Mouse (Mus musculus) heart, embryonic 16.5 days (tissue): Measurements from ENCODE around the gene Dad1. TPM values are rescaled to one million over a fixed set of nuclear protein-coding genes. Genes with fewer than 3 reads are reported as not detected.
A peak's percentile ranks its signal among the peaks of the same experiment; 100 is the strongest.

ENCODE experiments used
- ATAC-seq: fragments of 200-750 bp; cut with Nextera tagmentation; replicated peaks from 2 replicates; pipeline ENCODE4 v1.8.0; 2017; ENCODE audit warnings: moderate number of reproducible peaks; ENCODE audit not compliant: insufficient read depth, low FRiP score; ENCODE audit errors: extremely low read depth
- H3K27ac ChIP-seq: fragments of 300-500 bp; sonication (generic); 2 replicates; pipeline ENCODE4 v1.5.1; 2014; ENCODE audit warnings: mild to moderate bottlenecking, low read length, control low read depth, moderate library complexity
- H3K27me3 ChIP-seq: fragments of 300-500 bp; sonication (generic); 2 replicates; pipeline ENCODE4 v1.6.1; 2014; ENCODE audit warnings: low read length, mixed read lengths; ENCODE audit not compliant: control insufficient read depth, insufficient read depth
- H3K36me3 ChIP-seq: fragments of 300-500 bp; sonication (generic); 2 replicates; pipeline ENCODE4 v1.6.1; 2014; ENCODE audit not compliant: control insufficient read depth, insufficient read depth
- H3K4me1 ChIP-seq: fragments of 300-500 bp; sonication (generic); 2 replicates; pipeline ENCODE4 v1.6.1; 2014; ENCODE audit warnings: low read length, mixed read lengths; ENCODE audit not compliant: control insufficient read depth, insufficient read depth
- H3K4me2 ChIP-seq: fragments of 300-500 bp; sonication (generic); 2 replicates; pipeline ENCODE4 v1.6.1; 2014; ENCODE audit warnings: low read depth, mild to moderate bottlenecking, control low read depth, low read length
- H3K4me3 ChIP-seq: fragments of 300-500 bp; sonication (generic); 2 replicates; pipeline ENCODE4 v1.5.1; 2014; ENCODE audit warnings: mild to moderate bottlenecking, control low read depth, low read length
- H3K9ac ChIP-seq: fragments of 300-500 bp; sonication (generic); 2 replicates; pipeline ENCODE4 v1.6.1; 2014; ENCODE audit warnings: low read length, control low read depth
- H3K9me3 ChIP-seq: fragments of 300-500 bp; sonication (generic); replicated peaks from 2 replicates; pipeline ENCODE4 v1.6.1; 2016; ENCODE audit warnings: low read length; ENCODE audit not compliant: control insufficient read depth
- WGBS: fragments of 180-500 bp; shearing (Covaris S2); extraction: QIAGEN DNeasy Blood & Tissue Kit; methylation state at CpG from one replicate; pipeline ENCODE4 v1.1.7; 2014; 5-methylcytosine and 5-hydroxymethylcytosine counted together
- polyA plus RNA-seq: library from polyadenylated mRNA; unstranded; fragments of >200 nt; fragmentation: Nextera tagmentation; extraction: Ambion mirVana; gene quantifications from 2 replicates; pipeline ENCODE4 v1.2.1, GENCODE M21; 2015

Gene Dad1
- polyA plus RNA-seq, 1 experiment from 2014 or later = 349 TPM

DNA sequence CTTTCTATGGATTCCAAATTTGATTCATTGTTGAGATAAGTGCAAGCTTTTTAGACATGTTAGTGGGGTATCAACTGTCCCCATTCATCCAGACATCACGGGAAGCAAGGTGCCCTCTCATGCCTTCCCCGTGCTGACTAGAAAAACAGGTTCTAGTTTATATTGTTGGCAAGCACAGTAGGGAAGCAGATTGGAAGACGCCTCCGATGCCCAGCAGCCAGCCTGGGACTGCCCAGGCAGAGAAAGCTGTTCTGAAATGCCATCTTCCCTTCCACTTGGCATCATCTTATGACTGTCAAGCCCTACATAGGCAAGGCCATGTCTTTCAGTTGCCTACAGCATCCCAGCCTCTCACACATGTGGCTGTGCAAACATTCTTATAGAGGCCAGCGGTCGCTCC lies 50.7 kb downstream of the Dad1 start:
- H3K4me3 ChIP-seq = no peak overlapping the region
- no peak for ATAC-seq
- no peak overlapping the region for H3K27ac ChIP-seq
- peaks cover 16% of the 10 kb centered on the region for H3K4me1 ChIP-seq
- 93% methylated on average over 6 of the region's 6 CpGs for WGBS
- H3K9me3 ChIP-seq = no peaks in the 10 kb centered on the region
- no peaks in the 10 kb centered on the region for H3K27me3 ChIP-seq
- no peaks in the 10 kb centered on the region for H3K36me3 ChIP-seq
- H3K9ac ChIP-seq = no peak overlapping the region
- no peak overlapping the region for H3K4me2 ChIP-seq

DNA sequence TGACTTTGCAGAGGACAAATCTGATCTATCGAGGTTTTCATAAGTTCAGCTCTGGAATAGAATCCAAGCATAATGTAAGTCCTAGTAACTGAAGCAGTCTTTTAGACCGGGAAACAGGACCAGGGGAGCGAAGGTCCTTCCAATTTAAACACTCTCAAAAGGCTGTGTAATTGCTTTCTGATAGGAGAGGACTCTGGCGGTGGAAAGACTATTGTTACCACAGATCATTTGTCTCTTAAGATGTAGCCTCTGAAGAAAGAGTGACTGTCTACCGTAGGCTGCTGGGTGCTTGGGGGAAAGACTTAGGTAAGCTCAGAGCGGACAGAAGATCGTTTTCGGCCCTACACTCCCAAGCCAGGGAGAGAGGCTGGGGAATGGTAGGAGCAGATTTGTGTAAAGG lies 53.5 kb downstream of the Dad1 start:
- no peak overlapping the region for H3K4me2 ChIP-seq
- no peaks in the 10 kb centered on the region for H3K36me3 ChIP-seq
- H3K27ac ChIP-seq = no peak overlapping the region
- H3K27me3 ChIP-seq = no peaks in the 10 kb centered on the region
- peaks cover 12% of the 10 kb centered on the region for H3K4me1 ChIP-seq
- no peak overlapping the region for H3K9ac ChIP-seq
- no peak overlapping the region for H3K4me3 ChIP-seq
- no peak for ATAC-seq
- WGBS = 68% methylated on average over 8 of the region's 8 CpGs
- no peaks in the 10 kb centered on the region for H3K9me3 ChIP-seq

DNA sequence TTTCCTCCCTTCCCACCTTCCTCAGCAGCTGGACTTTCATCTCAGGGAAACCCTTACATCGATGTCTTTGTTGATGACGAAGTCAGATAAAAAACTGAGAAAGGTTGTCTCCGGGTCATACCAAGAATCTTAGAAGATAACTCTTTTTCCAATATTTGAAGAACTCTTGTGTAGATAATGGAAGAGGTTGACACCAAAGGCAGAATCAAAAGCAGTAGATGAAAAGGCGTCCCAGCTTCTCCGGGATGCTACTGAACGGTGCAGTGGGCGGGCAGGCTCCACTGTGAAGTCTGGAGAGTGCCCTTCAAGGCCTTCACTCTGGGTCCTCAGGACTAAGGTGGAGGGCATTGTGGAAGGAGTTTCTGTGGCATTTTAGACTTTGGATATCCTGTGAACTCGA lies 54.2 kb downstream of the Dad1 start:
- H3K9ac ChIP-seq = no peak overlapping the region
- WGBS = 82% methylated on average over 8 of the region's 8 CpGs
- no peaks in the 10 kb centered on the region for H3K36me3 ChIP-seq
- H3K4me1 ChIP-seq = peaks cover 12% of the 10 kb centered on the region
- no peaks in the 10 kb centered on the region for H3K27me3 ChIP-seq
- ATAC-seq = no peak
- no peak overlapping the region for H3K4me3 ChIP-seq
- no peak overlapping the region for H3K27ac ChIP-seq
- no peaks in the 10 kb centered on the region for H3K9me3 ChIP-seq
- no peak overlapping the region for H3K4me2 ChIP-seq

DNA sequence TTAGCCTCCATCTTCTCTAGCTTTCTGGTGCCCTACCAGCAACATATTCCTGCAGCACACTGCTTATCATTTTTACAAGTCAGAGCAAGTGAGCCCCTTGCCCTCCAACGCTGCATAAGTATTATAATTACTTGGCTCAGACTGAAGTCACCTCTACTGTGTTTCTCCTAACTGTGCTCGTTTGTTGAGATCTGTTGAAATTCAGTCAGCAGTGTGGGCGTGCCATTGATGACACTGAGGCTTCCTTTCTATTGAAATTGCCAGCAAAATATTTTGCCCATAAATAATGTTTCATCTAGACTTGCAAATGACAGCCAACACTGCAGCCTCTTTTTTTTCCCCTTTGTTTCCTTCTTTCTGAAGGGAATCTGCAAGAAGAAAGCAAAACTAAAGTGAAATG lies 56.2 kb downstream of the Dad1 start:
- Histone ChIP-seq H3K4me2 (no peak overlapping the region), H3K36me3 (no peaks in the 10 kb centered on the region), H3K27ac (no peak overlapping the region), H3K27me3 (no peaks in the 10 kb centered on the region), H3K4me3 (no peak overlapping the region), H3K9me3 (no peaks in the 10 kb centered on the region), H3K9ac (no peak overlapping the region), H3K4me1 (peaks cover 14% of the 10 kb centered on the region)
- WGBS = 46% methylated on average over 3 of the region's 3 CpGs
- no peak for ATAC-seq

DNA sequence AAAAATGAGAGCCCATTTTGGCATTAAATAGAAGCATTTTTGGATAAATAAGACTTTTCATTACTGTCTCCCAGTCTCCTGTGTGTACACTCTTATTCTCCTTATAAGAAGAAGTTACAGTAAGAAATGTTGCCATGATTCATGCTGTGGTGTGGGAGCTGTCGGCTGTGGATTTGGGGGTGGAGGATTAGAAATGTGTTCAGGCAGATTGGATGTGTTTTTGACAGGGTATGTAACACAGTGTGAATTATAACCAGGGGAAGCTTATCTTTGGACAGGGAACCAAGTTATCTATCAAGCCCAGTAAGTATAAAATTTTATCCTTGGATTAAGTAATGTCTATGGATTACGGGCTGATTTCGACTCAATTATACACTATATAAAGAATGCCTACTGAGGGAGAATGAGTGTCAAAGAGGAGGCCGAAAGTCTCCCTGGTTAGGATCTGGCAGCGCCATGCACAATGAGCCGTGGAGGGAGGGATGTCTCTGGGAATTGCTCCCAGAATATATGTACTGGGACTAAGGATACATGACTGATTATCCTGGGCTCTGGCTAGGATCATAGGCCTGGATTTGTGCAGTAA lies 58.0 kb downstream of the Dad1 start:
- Histone ChIP-seq H3K9me3 (no peaks in the 10 kb centered on the region), H3K27ac (no peak overlapping the region; the same call in 1 of the 2 replicates), H3K4me1 (peaks cover 14% of the 10 kb centered on the region), H3K9ac (no peak overlapping the region), H3K4me3 (no peak overlapping the region), H3K27me3 (no peaks in the 10 kb centered on the region), H3K4me2 (no peak overlapping the region), H3K36me3 (no peaks in the 10 kb centered on the region)
- WGBS = 82% methylated on average over 6 of the region's 6 CpGs
- ATAC-seq = peak; percentile 28; the same call in 1 of the 2 replicates

DNA sequence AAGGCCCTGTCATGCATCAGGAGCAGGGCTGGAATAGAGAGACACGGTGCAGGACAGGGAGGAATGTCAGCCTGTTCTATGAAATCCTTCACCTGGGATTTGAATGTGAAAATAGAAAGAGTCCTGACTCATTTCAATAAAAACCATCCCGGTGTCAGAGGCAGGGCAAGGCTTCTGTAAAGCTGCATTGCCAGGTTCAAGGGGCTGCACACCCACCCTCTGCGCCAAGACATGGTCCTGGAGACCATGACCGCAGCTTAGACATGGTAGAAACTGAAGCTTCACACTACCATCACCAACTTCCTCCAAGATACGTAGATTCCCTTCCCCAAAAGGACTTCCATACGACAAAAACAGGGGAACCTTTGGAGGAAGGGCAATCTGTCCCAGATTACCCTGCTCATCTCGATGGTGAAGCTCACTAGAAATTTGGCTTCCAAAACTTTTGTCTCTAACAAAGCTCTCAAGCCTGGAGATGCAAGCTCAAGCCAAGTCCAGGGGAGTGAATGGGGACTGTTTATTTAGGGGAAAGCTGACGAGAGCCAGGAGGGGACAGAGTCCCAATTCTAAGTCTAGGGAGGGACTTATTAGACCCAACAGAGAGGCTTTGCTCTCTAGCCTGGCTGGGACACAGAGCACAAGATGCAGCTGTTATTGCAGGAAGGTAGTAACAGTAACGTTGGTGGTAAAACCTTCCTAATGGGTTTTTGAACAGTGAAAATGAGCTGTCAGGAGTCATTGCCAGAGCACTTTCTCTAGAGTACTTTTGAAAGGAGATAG lies 60.4 kb downstream of the Dad1 start:
- H3K36me3 ChIP-seq = no peaks in the 10 kb centered on the region
- no peak for ATAC-seq
- peaks cover 25% of the 10 kb centered on the region for H3K4me1 ChIP-seq
- H3K27ac ChIP-seq = peak overlapping the region; percentile 11; the same call in 1 of the 2 replicates
- no peak overlapping the region for H3K4me3 ChIP-seq
- no peak overlapping the region for H3K9ac ChIP-seq
- no peaks in the 10 kb centered on the region for H3K9me3 ChIP-seq
- WGBS = 72% methylated on average over 9 of the region's 9 CpGs
- no peaks in the 10 kb centered on the region for H3K27me3 ChIP-seq
- no peak overlapping the region for H3K4me2 ChIP-seq

DNA sequence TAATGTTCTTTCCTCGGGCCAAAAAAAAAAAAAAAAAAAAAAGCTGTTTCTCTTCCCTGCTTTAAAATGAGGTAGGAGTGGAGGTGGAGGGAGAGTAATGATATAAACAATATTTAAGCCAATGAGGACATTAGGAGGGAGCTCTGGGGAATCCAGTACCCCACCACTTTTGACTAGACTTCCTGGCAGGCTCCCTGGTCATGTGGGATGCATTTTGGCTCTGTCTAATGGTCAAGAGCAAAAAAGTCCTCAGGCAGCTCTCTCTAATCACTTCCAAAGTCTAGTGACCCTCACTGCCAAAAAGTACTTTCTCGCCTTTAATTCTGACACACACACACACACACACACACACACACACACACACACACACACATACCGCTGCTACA lies 61.4 kb downstream of the Dad1 start:
- no peak overlapping the region for H3K4me3 ChIP-seq
- H3K27ac ChIP-seq = no peak overlapping the region
- ATAC-seq = no peak
- no peaks in the 10 kb centered on the region for H3K9me3 ChIP-seq
- peaks cover 17% of the 10 kb centered on the region for H3K4me1 ChIP-seq
- 71% methylated on average over 3 of the region's 3 CpGs for WGBS
- H3K27me3 ChIP-seq = no peaks in the 10 kb centered on the region
- H3K9ac ChIP-seq = no peak overlapping the region
- H3K36me3 ChIP-seq = no peaks in the 10 kb centered on the region
- no peak overlapping the region for H3K4me2 ChIP-seq

DNA sequence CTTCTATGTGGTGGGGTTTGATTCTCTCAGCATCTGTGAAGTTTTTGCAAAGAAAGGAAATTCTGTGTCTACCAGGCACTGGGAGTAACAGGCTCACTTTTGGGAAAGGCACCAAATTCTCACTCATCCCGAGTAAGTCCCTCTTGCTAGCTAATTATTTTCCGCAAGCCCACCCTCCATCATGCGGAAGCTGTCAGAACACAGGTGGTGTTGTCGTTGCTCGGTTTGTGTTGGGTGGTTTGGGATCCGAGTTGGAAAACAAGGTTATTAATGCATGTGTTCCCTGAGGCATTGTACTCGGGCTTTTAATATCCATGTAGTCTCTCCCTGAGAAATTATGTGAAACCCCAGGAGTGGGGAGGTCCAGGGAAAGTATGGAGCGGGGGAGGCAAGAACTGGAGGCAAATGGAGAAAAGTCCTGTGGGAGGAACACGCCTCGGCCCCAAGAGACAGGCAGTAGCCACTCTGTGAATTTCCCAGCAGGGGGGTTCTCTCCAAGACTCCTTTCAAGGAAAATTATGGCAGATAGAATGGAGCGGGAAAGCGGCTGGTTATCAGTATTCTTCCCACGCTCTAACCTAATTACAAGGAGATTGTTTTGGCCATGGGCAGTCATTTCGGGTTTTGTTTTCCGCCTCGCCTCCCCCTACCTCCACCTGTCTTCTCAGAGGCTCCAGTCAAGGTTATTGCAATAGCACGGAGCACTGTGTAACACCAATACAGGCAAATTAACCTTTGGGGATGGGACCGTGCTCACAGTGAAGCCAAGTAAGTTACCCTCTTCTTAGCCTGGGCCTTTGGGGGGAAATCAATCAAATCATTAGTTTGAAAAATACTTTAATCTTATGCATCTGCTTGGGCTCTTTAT lies 62.1 kb downstream of the Dad1 start:
- no peaks in the 10 kb centered on the region for H3K27me3 ChIP-seq
- no peak overlapping the region for H3K4me3 ChIP-seq
- no peak for ATAC-seq
- no peak overlapping the region for H3K9ac ChIP-seq
- 66% methylated on average over 18 of the region's 18 CpGs for WGBS
- H3K4me2 ChIP-seq = no peak overlapping the region
- peaks cover 13% of the 10 kb centered on the region for H3K4me1 ChIP-seq
- H3K36me3 ChIP-seq = no peaks in the 10 kb centered on the region
- peak overlapping the region; percentile 82 for H3K27ac ChIP-seq
- no peaks in the 10 kb centered on the region for H3K9me3 ChIP-seq

DNA sequence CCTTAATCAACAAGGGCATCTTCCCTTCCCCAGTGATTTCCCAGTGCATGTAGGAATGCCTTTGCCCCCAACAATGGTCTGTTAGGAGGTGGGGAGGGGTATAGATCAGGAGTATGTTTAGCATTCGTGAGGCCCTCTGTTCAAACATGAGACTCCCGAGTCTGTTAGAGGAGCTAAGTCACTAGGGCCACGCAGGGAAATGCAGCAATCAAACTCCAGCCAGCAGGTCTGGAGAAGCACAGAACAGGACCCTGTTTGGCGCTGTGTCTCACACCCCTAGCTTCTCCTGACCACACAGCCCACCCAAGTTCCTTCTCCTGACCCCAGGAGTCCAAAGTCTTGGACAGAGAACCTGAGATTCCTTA lies 62.9 kb downstream of the Dad1 start:
- Histone ChIP-seq H3K27me3 (no peaks in the 10 kb centered on the region), H3K4me3 (no peak overlapping the region), H3K27ac (peak overlapping the region; percentile 82), H3K9ac (0 out of 2 replicates have a peak overlapping the region, but pooled peaks have one; percentile 10), H3K36me3 (no peaks in the 10 kb centered on the region), H3K9me3 (no peaks in the 10 kb centered on the region), H3K4me2 (no peak overlapping the region), H3K4me1 (peaks cover 14% of the 10 kb centered on the region)
- no peak for ATAC-seq
- WGBS = 49% methylated on average over 4 of the region's 4 CpGs
